ENCODE assay signal across 29 mouse cellular contexts in the genomic region with DNA sequence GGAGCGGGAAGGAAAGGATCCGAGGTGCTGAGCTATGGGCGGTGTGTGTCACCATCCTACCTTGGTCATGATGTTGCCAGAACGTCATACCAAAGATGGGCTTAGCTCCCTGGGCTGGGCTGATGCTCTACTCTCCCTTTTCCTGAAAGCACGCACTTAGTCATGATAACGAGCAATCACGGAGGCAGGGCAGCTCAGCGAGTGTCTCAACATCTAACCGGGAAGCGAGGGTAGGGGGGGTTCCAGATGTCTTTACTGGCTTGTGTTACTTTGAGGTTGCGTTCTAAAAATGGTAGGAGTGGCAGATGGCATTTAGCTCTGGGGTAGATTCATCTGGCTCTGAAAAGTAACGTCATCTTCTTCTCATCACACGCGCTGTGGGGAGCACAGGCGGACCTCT. TPM values are rescaled to one million over a fixed set of nuclear protein-coding genes. Genes with fewer than 3 reads are reported as not detected.
DNase-seq lines count a peak whose midpoint lies in the region; TF ChIP-seq lines count a peak whose summit lies in the region.
"Had no signal": no experiment of that assay in that cellular context is flagged by ENCODE, and none has a peak within 500 bp of the region (broad histone marks: within the 10 kb centered on the region; RNA-seq: fewer than 3 reads in every experiment).

No protein-coding gene starts in this region.

- no peak overlapping the region for H3K27ac ChIP-seq in left cerebral cortex, adult 2 months
- no peak overlapping the region for H3K27ac ChIP-seq in cortical plate, adult 2 months (ENCODE audit: insufficient read depth, low read length)
- H3K27ac ChIP-seq: forebrain, embryonic 13.5 days; heart, adult 2 months; hindbrain, embryonic 13.5 days; limb, embryonic 12.5 days; lung, embryonic 15.5 days; midbrain, embryonic 10.5 days; midbrain, embryonic 15.5 days; neural tube, embryonic 15.5 days; stomach, postnatal 0 days had no signal

- peak in 1 of 2 experiments; percentile 24 for DNase-seq in left cerebral cortex, adult 2 months (ENCODE audit: extremely low spot score in 1 of 2, low spot score in 2 of 2)
- DNase-seq in left cerebral cortex, postnatal 10 days (ENCODE audit: extremely low spot score in 1 of 2, low spot score in 2 of 2), result no peak
- DNase-seq in brain, adult 2 months (ENCODE audit: low read depth, low spot score), result peak; percentile 63
- DNase-seq in right cerebral cortex, postnatal 36 days (ENCODE audit: low spot score in 2 of 2), result peak; percentile 9 to 12
- no peak for DNase-seq in thymus, postnatal 0 days (ENCODE audit: low spot score)
- DNase-seq: adrenal gland, adult 2 months; adrenal gland, postnatal 36 days; B cell, adult 2 months; cerebellum, adult 8-10 months; cerebellum, postnatal 25 days; embryo, embryonic 11 days; heart, adult 2 months; heart, postnatal 4 days; kidney, adult 9 months; kidney, postnatal 10 days; layer of hippocampus, postnatal 36 days; retina, postnatal 1 day; thymus, adult 2 months had no signal

- 0 out of 2 replicates have a peak overlapping the region, but pooled peaks have one; percentile 11 for H3K4me3 ChIP-seq in left cerebral cortex, adult 2 months
- peak overlapping the region; percentile 28 for H3K4me3 ChIP-seq in cortical plate, adult 2 months (ENCODE audit: insufficient read depth, low read length)
- H3K4me3 ChIP-seq: forebrain, embryonic 13.5 days; heart, adult 2 months; heart, embryonic 12.5 days; hindbrain, embryonic 13.5 days; limb, embryonic 12.5 days; lung, embryonic 15.5 days; midbrain, embryonic 10.5 days; midbrain, embryonic 15.5 days; neural tube, embryonic 15.5 days had no signal

- intact Hi-C loops in left cerebral cortex, adult 2 months (cut with DNase I), result no loop called here
- intact Hi-C loops in left cerebral cortex, postnatal 10 days (cut with DNase I), result no loop called here

- peaks cover 4% of the 10 kb centered on the region; the same call in 1 of the 2 replicates for H3K4me1 ChIP-seq in cortical plate, adult 2 months (ENCODE audit: control insufficient read depth, insufficient read depth, low read length)
- H3K4me1 ChIP-seq: midbrain, embryonic 15.5 days had no signal

- no peak for TF ChIP-seq POLR2A in cortical plate, adult 2 months (IDR thresholded peaks at IDR 0.05; ENCODE audit: extremely low read depth, insufficient read depth, low read length)

- no peak for TF ChIP-seq CTCF in left cerebral cortex, adult 2 months (IDR thresholded peaks at IDR 0.05)
- no peak for TF ChIP-seq CTCF in cortical plate, adult 2 months (IDR thresholded peaks at IDR 0.05; ENCODE audit: extremely low read depth, insufficient read depth, low read length)

RNA-seq across cellular contexts. Expression of a gene that starts 18.5 kb away (rescaled TPM):
- 10 to 100 TPM; 57.1 to 59.7 TPM for total RNA-seq in left cerebral cortex, adult 2 months (2021)
- total RNA-seq in left cerebral cortex, postnatal 10 days (2021), result 10 to 100 TPM; 87.0 to 87.8 TPM
- polyA plus RNA-seq in cortical plate, adult 2 months (2012; rRNA removed), result 86.2 and 87.5 TPM in 2 replicates
- polyA plus RNA-seq in thymus, postnatal 0 days (2015; fragmentation: Nextera tagmentation; extraction: Ambion mirVana), result 2.9 and 3.2 TPM in 2 replicates
- total RNA-seq: megakaryocyte progenitor cell, adult 5-6 weeks had no signal

Comparison
In these comparisons a context has a peak if more than half of its experiments do, and no peak if none do; other contexts are left out.
1. DNase-seq: peak in brain, adult 2 months (single experiment) and right cerebral cortex, postnatal 36 days (2 of 2); none in left cerebral cortex, postnatal 10 days (0 of 2) and thymus, postnatal 0 days (single experiment).